14 mouse cellular contexts compared by ENCODE assay signal in genomic region chr15:43735697-43736096, GRCm38 (mm10).
"Had no signal": no experiment of that assay in that cellular context is flagged by ENCODE, and none has a peak within 500 bp of the region (broad histone marks: within the 10 kb centered on the region; RNA-seq: fewer than 3 reads in every experiment).

No protein-coding gene starts in this region.

- H3K27ac ChIP-seq: kidney, postnatal 0 days; limb, embryonic 15.5 days; liver, embryonic 13.5 days; midbrain, embryonic 10.5 days; neural tube, embryonic 12.5 days; stomach, postnatal 0 days had no signal

- H3K4me3 ChIP-seq: limb, embryonic 15.5 days; liver, embryonic 13.5 days; midbrain, embryonic 10.5 days; neural tube, embryonic 12.5 days had no signal

- H3K4me1 ChIP-seq: limb, embryonic 15.5 days; liver, embryonic 13.5 days; midbrain, embryonic 10.5 days; neural tube, embryonic 12.5 days had no signal

- DNase-seq: kidney, adult 9 months; kidney, postnatal 36 days; layer of hippocampus, adult 9-11 months; layer of hippocampus, postnatal 36 days; liver, embryonic 13.5 days; liver, postnatal 0 days; midbrain, embryonic 14.5 days; thymus, adult 18-20 months; thymus, postnatal 14 days had no signal

- ATAC-seq: liver, postnatal 0 days had no signal
